Mouse (Mus musculus) heart, embryonic 14.5 days (tissue): ENCODE results near the gene Shbg. TPM values are rescaled to one million over a fixed set of nuclear protein-coding genes. Genes with fewer than 3 reads are reported as not detected.
A peak's percentile ranks its signal among the peaks of the same experiment; 100 is the strongest.

Source experiments
- ATAC-seq: fragments of 200-750 bp; cut with Nextera tagmentation; 2 replicates; pipeline ENCODE4 v1.8.0; 2017; ENCODE audit warnings: low read depth, moderate TSS enrichment; ENCODE audit not compliant: insufficient number of reproducible peaks, insufficient read depth, low FRiP score
- H3K27ac ChIP-seq, 2 experiments: fragments of 200-500 bp in 1 of 2; fragments of 300-500 bp in 1 of 2; sonication (generic) in 1 of 2; replicated peaks in 1 of 2; 2 replicates each; pipeline ENCODE4 v1.5.1; 2012 to 2014; ENCODE audit warnings: low read depth in 2 of 2, low read length in 2 of 2, control low read depth in 1 of 2, mild to moderate bottlenecking in 1 of 2, mixed read lengths in 1 of 2; ENCODE audit not compliant: control insufficient read depth in 1 of 2, insufficient read depth in 1 of 2
- H3K27me3 ChIP-seq: fragments of 300-500 bp; sonication (generic); 2 replicates; pipeline ENCODE4 v1.6.1; 2014; ENCODE audit warnings: mild to moderate bottlenecking, low read length, control low read depth; ENCODE audit not compliant: control insufficient read depth, insufficient read depth
- H3K36me3 ChIP-seq: fragments of 300-500 bp; sonication (generic); 2 replicates; pipeline ENCODE4 v1.6.1; 2014; ENCODE audit warnings: mild to moderate bottlenecking, control low read depth, low read length, mixed read lengths; ENCODE audit not compliant: control insufficient read depth, insufficient read depth
- H3K4me1 ChIP-seq, 2 experiments: fragments of 200-500 bp in 1 of 2; fragments of 300-500 bp in 1 of 2; sonication (generic) in 1 of 2; 2 replicates each; pipeline ENCODE4 v1.6.1; 2012 to 2014; ENCODE audit warnings: low read length in 2 of 2, control low read depth in 1 of 2, mixed read lengths in 1 of 2; ENCODE audit not compliant: control insufficient read depth in 2 of 2, insufficient read depth in 2 of 2
- H3K4me2 ChIP-seq: fragments of 300-500 bp; sonication (generic); 2 replicates; pipeline ENCODE4 v1.6.1; 2014; ENCODE audit warnings: mild to moderate bottlenecking, low read length
- H3K4me3 ChIP-seq, 2 experiments: fragments of 200-500 bp in 1 of 2; fragments of 300-500 bp in 1 of 2; sonication (generic) in 1 of 2; 2 replicates each; pipeline ENCODE4 v1.5.1; 2012 to 2014; ENCODE audit warnings: low read length in 2 of 2, mild to moderate bottlenecking in 2 of 2, control low read depth in 1 of 2, low read depth in 1 of 2, moderate library complexity in 1 of 2; ENCODE audit not compliant: control insufficient read depth in 1 of 2, insufficient read depth in 1 of 2
- H3K9ac ChIP-seq: fragments of 300-500 bp; sonication (generic); 2 replicates; pipeline ENCODE4 v1.6.1; 2014; ENCODE audit warnings: mild to moderate bottlenecking, low read length
- H3K9me3 ChIP-seq: fragments of 300-500 bp; sonication (generic); 2 replicates; pipeline ENCODE4 v1.6.1; 2016; ENCODE audit warnings: low read length, control low read depth; ENCODE audit not compliant: control insufficient read depth
- WGBS: fragments of 180-500 bp; shearing (Covaris S2); extraction: QIAGEN DNeasy Blood & Tissue Kit; methylation state at CpG from one replicate; pipeline ENCODE4 v1.1.7; 2014; 5-methylcytosine and 5-hydroxymethylcytosine counted together
- polyA plus RNA-seq: library from polyadenylated mRNA; unstranded; fragments of >200 nt; fragmentation: Nextera tagmentation; extraction: Ambion mirVana; gene quantifications from 2 replicates; pipeline ENCODE4 v1.2.1, GENCODE M21; 2014

Gene Shbg
- polyA plus RNA-seq, 1 experiment from 2014 or later: not detected

DNA sequence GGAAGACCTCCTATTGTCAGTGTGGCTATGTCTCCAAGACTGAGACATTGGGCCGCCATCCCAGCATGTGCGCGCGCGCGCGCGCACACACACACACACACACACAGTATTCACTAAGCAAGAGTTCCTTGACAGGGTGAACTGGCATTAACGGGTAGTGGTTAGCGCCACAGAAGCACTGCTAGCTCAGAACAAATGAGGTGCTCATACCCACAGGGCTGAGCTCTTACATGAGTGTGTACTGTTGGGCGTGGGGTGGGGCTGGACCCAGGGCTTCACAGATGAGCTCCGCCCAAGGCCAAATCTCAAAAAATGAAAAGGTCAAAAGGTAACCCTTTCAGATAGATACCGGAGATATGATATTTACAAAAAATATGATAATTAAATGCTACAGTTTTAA, 32.8 kb downstream of the Shbg start:
- WGBS: 95% methylated on average over 13 of the region's 13 CpGs

GRCm38 (mm10) chr11:69584008-69584407, 33.7 kb downstream of the Shbg start:
- H3K27me3 ChIP-seq: no peaks in the 10 kb centered on the region
- H3K4me2 ChIP-seq: no peak overlapping the region
- H3K9ac ChIP-seq: no peak overlapping the region
- H3K4me3 ChIP-seq: no peak overlapping the region
- H3K9me3 ChIP-seq: no peaks in the 10 kb centered on the region
- WGBS: 80% methylated on average over 7 of the region's 7 CpGs
- peaks cover 3 to 11% of the 10 kb centered on the region in 2 experiments; a peak in 3 of 4 replicates for H3K4me1 ChIP-seq
- peaks cover 34% of the 10 kb centered on the region for H3K36me3 ChIP-seq
- ATAC-seq: no peak
- no peak overlapping the region for H3K27ac ChIP-seq

More for the DNA sequence above, 32.8 kb downstream of the Shbg start:
- no peaks in the 10 kb centered on the region for H3K9me3 ChIP-seq
- peaks cover 3 to 11% of the 10 kb centered on the region in 2 experiments; a peak in 3 of 4 replicates for H3K4me1 ChIP-seq
- H3K36me3 ChIP-seq: peaks cover 43% of the 10 kb centered on the region
- H3K4me2 ChIP-seq: no peak overlapping the region
- no peaks in the 10 kb centered on the region for H3K27me3 ChIP-seq
- no peak overlapping the region for H3K27ac ChIP-seq
- ATAC-seq: no peak
- H3K4me3 ChIP-seq: no peak overlapping the region
- no peak overlapping the region for H3K9ac ChIP-seq

DNA sequence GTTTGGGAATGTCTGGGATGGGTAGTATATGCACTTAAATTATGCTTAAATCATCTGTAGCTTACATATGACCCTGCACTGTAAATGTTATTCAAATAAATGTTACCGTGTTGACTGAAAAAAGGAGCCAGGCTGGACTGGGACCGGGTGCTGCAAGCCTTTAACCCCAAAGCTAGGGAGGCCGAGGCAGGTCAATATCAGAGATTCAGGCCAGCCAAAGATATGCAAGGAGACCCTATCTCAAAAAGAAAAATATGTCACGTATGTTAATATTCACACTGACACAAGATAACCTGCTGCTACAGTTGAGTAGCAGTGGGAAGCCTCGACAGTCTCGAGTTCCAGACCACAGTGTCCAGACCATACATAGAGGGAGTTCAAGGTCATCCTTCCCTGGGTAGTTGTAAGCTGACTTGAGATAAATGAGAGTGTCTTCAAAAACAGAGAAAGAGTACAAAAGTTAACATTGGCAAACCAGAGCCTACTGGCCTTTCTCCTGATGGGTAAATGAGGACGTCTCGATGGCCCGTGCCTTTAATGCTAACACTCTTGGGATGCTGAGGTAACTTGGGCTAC, 35.4 kb downstream of the Shbg start:
- WGBS: 59% methylated on average over 9 of the region's 9 CpGs
- H3K4me3 ChIP-seq: peak overlapping the region in 1 of 2 experiments; percentile 68; a peak in 2 of 4 replicates
- peaks cover 12 to 22% of the 10 kb centered on the region in 2 experiments for H3K4me1 ChIP-seq
- no peaks in the 10 kb centered on the region for H3K27me3 ChIP-seq
- H3K9ac ChIP-seq: peak overlapping the region; percentile 84
- no peaks in the 10 kb centered on the region for H3K9me3 ChIP-seq
- peak overlapping the region in 1 of 2 experiments; percentile 91; a peak in 1 of 4 replicates for H3K27ac ChIP-seq
- peaks cover 17% of the 10 kb centered on the region for H3K36me3 ChIP-seq
- peak overlapping the region; percentile 75 for H3K4me2 ChIP-seq
- ATAC-seq: no peak

DNA sequence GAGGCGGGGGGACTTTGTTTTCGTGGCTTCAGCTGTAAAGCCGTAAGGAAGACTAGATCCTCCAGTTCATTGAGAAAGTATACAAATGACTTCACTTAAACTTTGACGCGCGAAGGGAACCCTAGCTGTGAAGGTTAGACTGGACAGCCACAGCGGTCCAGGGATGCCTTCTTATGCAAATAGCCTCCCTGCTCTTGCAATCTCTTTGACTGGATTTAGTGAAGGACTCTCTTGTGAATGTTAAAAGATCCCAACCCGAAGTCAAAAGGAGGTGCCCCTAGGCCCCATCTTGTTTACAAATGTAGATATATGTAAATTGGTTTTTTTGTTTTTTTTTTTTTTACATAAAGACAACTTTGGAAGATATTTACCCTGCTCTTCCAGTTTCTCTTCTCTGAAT, 35.9 kb downstream of the Shbg start:
- peak overlapping the region; percentile 84 for H3K9ac ChIP-seq
- H3K36me3 ChIP-seq: peaks cover 18% of the 10 kb centered on the region
- peak overlapping the region; percentile 68 to 74 for H3K4me3 ChIP-seq
- H3K9me3 ChIP-seq: no peaks in the 10 kb centered on the region
- H3K27me3 ChIP-seq: no peaks in the 10 kb centered on the region
- under 1% methylated on average over 8 of the region's 8 CpGs for WGBS
- peak overlapping the region; percentile 81 to 91 for H3K27ac ChIP-seq
- H3K4me1 ChIP-seq: peaks cover 12 to 26% of the 10 kb centered on the region in 2 experiments
- ATAC-seq: no peak
- peak overlapping the region; percentile 75 for H3K4me2 ChIP-seq

- H3K9me3 ChIP-seq: no peaks in the 10 kb centered on the region
- H3K27ac ChIP-seq: peak overlapping the region; percentile 91 to 97
- peak; percentile 79 for ATAC-seq
- H3K27me3 ChIP-seq: no peaks in the 10 kb centered on the region
- H3K4me2 ChIP-seq: peak overlapping the region; percentile 75
- peak overlapping the region; percentile 68 to 74 for H3K4me3 ChIP-seq
- H3K36me3 ChIP-seq: peaks cover 19% of the 10 kb centered on the region
- under 1% methylated on average over 36 of the region's 36 CpGs for WGBS
- peak overlapping the region; percentile 84 for H3K9ac ChIP-seq
- H3K4me1 ChIP-seq: peaks cover 12 to 26% of the 10 kb centered on the region in 2 experiments
Measured at GRCm38 (mm10) chr11:69581147-69581688, 36.5 kb downstream of the Shbg start.

GRCm38 (mm10) chr11:69580572-69581146, 37.0 kb downstream of the Shbg start:
- H3K9me3 ChIP-seq: no peaks in the 10 kb centered on the region
- peak overlapping the region; percentile 75 for H3K4me2 ChIP-seq
- ATAC-seq: peak; percentile 2; the same call in 1 of the 2 replicates
- H3K27me3 ChIP-seq: no peaks in the 10 kb centered on the region
- WGBS: under 1% methylated on average over 25 of the region's 25 CpGs
- peak overlapping the region; percentile 91 to 97 for H3K27ac ChIP-seq
- peak overlapping the region; percentile 68 to 74 for H3K4me3 ChIP-seq
- peaks cover 22% of the 10 kb centered on the region for H3K36me3 ChIP-seq
- peaks cover 12 to 23% of the 10 kb centered on the region in 2 experiments for H3K4me1 ChIP-seq
- H3K9ac ChIP-seq: peak overlapping the region; percentile 84

GRCm38 (mm10) chr11:69580091-69580514, 37.6 kb downstream of the Shbg start, which contains the start of the genes Wrap53 and Trp53:
TSS of gene Wrap53 (minus strand) at chr11:69580255.
TSS of gene Trp53 (plus strand) at chr11:69580359.
- ATAC-seq: peak; percentile 68
- H3K27ac ChIP-seq: peak within 1 kb of the TSS; percentile 91 to 97
- peak within 1 kb of the TSS; percentile 75 for H3K4me2 ChIP-seq
- H3K9me3 ChIP-seq: no peaks in the 10 kb centered on the region
- H3K27me3 ChIP-seq: no peaks in the 10 kb centered on the region
- peaks cover 12 to 23% of the 10 kb centered on the region in 2 experiments for H3K4me1 ChIP-seq
- WGBS: under 1% methylated on average over 13 of the region's 13 CpGs
- peak within 1 kb of the TSS; percentile 68 to 79 for H3K4me3 ChIP-seq
- H3K9ac ChIP-seq: peak within 1 kb of the TSS; percentile 86
- H3K36me3 ChIP-seq: peaks cover 25% of the 10 kb centered on the region
